Mouse (Mus musculus) gastrocnemius, postnatal 36 days (tissue): ENCODE data around the gene Olfr224. TPM values are rescaled to one million over a fixed set of nuclear protein-coding genes. Genes with fewer than 3 reads are reported as not detected.
"Not testable (repeated sequence)": the region's sequence is repeated elsewhere in the genome, so short reads cannot be mapped to it uniquely, and the experiment has no call there.

ENCODE experiments used
- DNase-seq, 2 experiments: peaks; one replicate each; pipeline ENCODE4 v3.0.0; 2022
- intact Hi-C: fragments of 180-260 bp; cut with DNase I; formaldehyde crosslinking; loops from one replicate; pipeline ENCODE4 v1.15.1; 2025
- total RNA-seq, 2 experiments: library from RNA; stranded (reverse); gene quantifications; 2 replicates each; pipeline ENCODE4 v1.2.3; 2021

The Olfr224 gene
- total RNA-seq, 2 experiments from 2014 or later = not detected

- intact Hi-C loops = not testable (repeated sequence)
- DNase-seq = peak in 1 of 2 experiments; percentile 25
These were observed 50.6 kb downstream of the Olfr224 start for GRCm38 (mm10) chr11:58519756-58520155.

DNA sequence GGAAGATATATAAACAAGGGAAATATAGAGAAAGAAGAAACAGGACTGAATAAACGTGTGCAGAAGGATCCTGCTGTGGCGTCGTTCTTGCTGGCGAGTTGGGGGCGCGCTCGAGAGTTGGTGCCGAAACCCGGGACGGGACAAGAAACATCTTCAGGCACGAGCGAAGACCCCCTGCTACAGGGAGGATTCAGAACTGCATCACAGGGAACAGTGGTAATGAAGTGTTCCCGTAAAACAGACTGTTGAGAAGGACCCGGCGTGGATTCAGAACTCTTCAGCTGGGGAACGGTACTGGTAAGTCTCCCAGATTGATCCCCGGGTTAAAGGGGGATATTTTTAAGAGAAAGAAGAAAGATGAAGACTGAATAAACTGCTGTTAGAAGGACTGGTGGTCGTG is 51.4 kb downstream of the Olfr224 start:
- peak; percentile 66 to 71 for DNase-seq
- intact Hi-C loops = not testable (repeated sequence)

Other genes starting within 250 kb of the Olfr224 start
- gene Zfp672, start 240.2 kb downstream of the Olfr224 start, total RNA-seq = 10 to 100 TPM; 36.7 to 41.7 TPM
- gene Sh3bp5l, start 239.8 kb downstream of the Olfr224 start, total RNA-seq = 10 to 100 TPM; 26.1 to 27.9 TPM
- not detected for gene Lypd8, start 191.5 kb downstream of the Olfr224 start, total RNA-seq
- gene 1810065E05Rik, start 149.4 kb downstream of the Olfr224 start, total RNA-seq = not detected
- gene Gm12253, start 138.0 kb downstream of the Olfr224 start, total RNA-seq = not detected
- not detected for gene Lypd9, start 117.6 kb downstream of the Olfr224 start, total RNA-seq
- gene Olfr30, start 108.3 kb downstream of the Olfr224 start, total RNA-seq = not detected
- gene Olfr332, start 78.0 kb downstream of the Olfr224 start, total RNA-seq = not detected
- not detected for gene Olfr331, start 68.0 kb downstream of the Olfr224 start, total RNA-seq
- not detected for gene Olfr330, start 35.7 kb downstream of the Olfr224 start, total RNA-seq
- not detected for gene Olfr329-ps, start 24.1 kb downstream of the Olfr224 start, total RNA-seq
- not detected for gene Olfr328, start 14.9 kb downstream of the Olfr224 start, total RNA-seq
- gene Olfr325, start 7.2 kb upstream of the Olfr224 start, total RNA-seq = not detected
- gene Olfr324, start 24.6 kb upstream of the Olfr224 start, total RNA-seq = not detected
- not detected for gene 2210407C18Rik, start 45.5 kb upstream of the Olfr224 start, total RNA-seq
- gene Olfr323, start 59.9 kb upstream of the Olfr224 start, total RNA-seq = not detected
- gene Trim58, start 69.9 kb upstream of the Olfr224 start, total RNA-seq = not detected
- not detected for gene Olfr322, start 88.2 kb upstream of the Olfr224 start, total RNA-seq
- not detected for gene Olfr320, start 110.5 kb upstream of the Olfr224 start, total RNA-seq
- not detected for gene Olfr319, start 128.6 kb upstream of the Olfr224 start, total RNA-seq
- gene Olfr318, start 153.5 kb upstream of the Olfr224 start, total RNA-seq = not detected
- gene Olfr317, start 168.7 kb upstream of the Olfr224 start, total RNA-seq = not detected
- gene Olfr316, start 182.2 kb upstream of the Olfr224 start, total RNA-seq = not detected
- not detected for gene Olfr315, start 202.6 kb upstream of the Olfr224 start, total RNA-seq
- gene Olfr314, start 212.4 kb upstream of the Olfr224 start, total RNA-seq = not detected
- gene Fam183b, start 231.4 kb upstream of the Olfr224 start, total RNA-seq = not detected
- gene Olfr313, start 244.4 kb upstream of the Olfr224 start, total RNA-seq = not detected